Mouse (Mus musculus) stomach, embryonic 14.5 days (tissue): ENCODE results near the gene Sdc4. TPM values are rescaled to one million over a fixed set of nuclear protein-coding genes. Genes with fewer than 3 reads are reported as not detected.
A peak's percentile ranks its signal among the peaks of the same experiment; 100 is the strongest.

Experiments
- ATAC-seq: fragments of 200-750 bp; cut with Nextera tagmentation; 2 replicates; pipeline ENCODE4 v1.8.0; 2017; ENCODE audit warnings: low read depth, moderate TSS enrichment; ENCODE audit not compliant: insufficient number of reproducible peaks, insufficient read depth, low FRiP score
- H3K27ac ChIP-seq: fragments of 300-500 bp; sonication (generic); 2 replicates; pipeline ENCODE4 v1.5.1; 2014; ENCODE audit warnings: mild to moderate bottlenecking, low read length, moderate library complexity, mixed read lengths
- H3K27me3 ChIP-seq: fragments of 300-500 bp; sonication (generic); 2 replicates; pipeline ENCODE4 v1.6.1; 2014; ENCODE audit warnings: low read length, control low read depth, mixed read lengths; ENCODE audit not compliant: control insufficient read depth, insufficient read depth
- H3K36me3 ChIP-seq: fragments of 300-500 bp; sonication (generic); 2 replicates; pipeline ENCODE4 v1.6.1; 2014; ENCODE audit warnings: mild to moderate bottlenecking, control low read depth, low read length, moderate library complexity, mixed read lengths; ENCODE audit not compliant: control insufficient read depth, insufficient read depth
- H3K4me1 ChIP-seq: fragments of 300-500 bp; sonication (generic); 2 replicates; pipeline ENCODE4 v1.6.1; 2014; ENCODE audit warnings: low read length, control low read depth, mixed read lengths; ENCODE audit not compliant: control insufficient read depth, insufficient read depth
- H3K4me2 ChIP-seq: fragments of 300-500 bp; sonication (generic); replicated peaks from 2 replicates; pipeline ENCODE4 v1.6.1; 2014; ENCODE audit warnings: low read depth, low read length, control low read depth
- H3K4me3 ChIP-seq: fragments of 300-500 bp; sonication (generic); 2 replicates; pipeline ENCODE4 v1.5.1; 2014; ENCODE audit warnings: low read depth, low read length, control low read depth
- H3K9ac ChIP-seq: fragments of 300-500 bp; sonication (generic); replicated peaks from 2 replicates; pipeline ENCODE4 v1.6.1; 2014; ENCODE audit warnings: low read depth, mild to moderate bottlenecking, control low read depth, low read length, moderate library complexity, mixed read lengths
- H3K9me3 ChIP-seq: fragments of 300-500 bp; sonication (generic); 2 replicates; pipeline ENCODE4 v1.6.1; 2016; ENCODE audit warnings: low read depth, low read length, control low read depth; ENCODE audit not compliant: control insufficient read depth
- WGBS: fragments of 180-500 bp; shearing (Covaris S2); extraction: QIAGEN DNeasy Blood & Tissue Kit; methylation state at CpG from one replicate; pipeline ENCODE4 v1.1.7; 2014; 5-methylcytosine and 5-hydroxymethylcytosine counted together
- polyA plus RNA-seq: library from polyadenylated mRNA; unstranded; fragments of >200 nt; fragmentation: Nextera tagmentation; extraction: Ambion mirVana; gene quantifications from 2 replicates; pipeline ENCODE4 v1.2.1, GENCODE M21; 2014

Sdc4 gene
- polyA plus RNA-seq, 1 experiment from 2014 or later = 104 TPM

- Histone ChIP-seq H3K27ac (no peak overlapping the region), H3K9me3 (no peaks in the 10 kb centered on the region), H3K4me2 (no peak overlapping the region), H3K36me3 (no peaks in the 10 kb centered on the region), H3K9ac (no peak overlapping the region), H3K4me1 (0 out of 2 replicates have a peak, but pooled peaks cover 8% of the 10 kb centered on the region), H3K4me3 (no peak overlapping the region), H3K27me3 (no peaks in the 10 kb centered on the region)
- no peak for ATAC-seq
- WGBS = 74% methylated on average over 29 of the region's 29 CpGs
These were observed 50.6 kb downstream of the Sdc4 start for GRCm38 (mm10) chr2:164393126-164393525.

- Histone ChIP-seq H3K27ac (no peak overlapping the region), H3K9ac (0 out of 2 replicates have a peak overlapping the region, but pooled peaks have one; percentile 15), H3K4me3 (peak overlapping the region; percentile 39), H3K27me3 (no peaks in the 10 kb centered on the region), H3K4me1 (peaks cover 14% of the 10 kb centered on the region; the same call in 1 of the 2 replicates), H3K4me2 (peak overlapping the region; percentile 66), H3K9me3 (no peaks in the 10 kb centered on the region), H3K36me3 (no peaks in the 10 kb centered on the region)
- WGBS = 1% methylated on average over 30 of the region's 30 CpGs
- no peak; the same call in 1 of the 2 replicates for ATAC-seq
These were observed 54.2 kb downstream of the Sdc4 start for GRCm38 (mm10) chr2:164389499-164389898.

- peak within 1 kb of the TSS; percentile 66 for H3K4me2 ChIP-seq
- peak within 1 kb of the TSS; percentile 39 for H3K4me3 ChIP-seq
- H3K27me3 ChIP-seq = no peaks in the 10 kb centered on the region
- 0 out of 2 replicates have a peak within 1 kb of the TSS, but pooled peaks have one; percentile 15 for H3K9ac ChIP-seq
- WGBS = 1% methylated on average over 17 of the region's 17 CpGs
- H3K9me3 ChIP-seq = no peaks in the 10 kb centered on the region
- H3K4me1 ChIP-seq = peaks cover 14% of the 10 kb centered on the region; the same call in 1 of the 2 replicates
- H3K27ac ChIP-seq = no peak within 1 kb of the TSS
- H3K36me3 ChIP-seq = no peaks in the 10 kb centered on the region
- ATAC-seq = peak; percentile 51; the same call in 1 of the 2 replicates
These were observed 54.7 kb downstream of the Sdc4 start, which contains the start of gene Slpi for GRCm38 (mm10) chr2:164389020-164389419. Slpi (minus strand) TSS chr2:164389095.

GRCm38 (mm10) chr2:164386953-164387352 is 56.7 kb downstream of the Sdc4 start:
- Histone ChIP-seq H3K4me1 (peaks cover 14% of the 10 kb centered on the region; the same call in 1 of the 2 replicates), H3K9me3 (no peaks in the 10 kb centered on the region), H3K27ac (no peak overlapping the region), H3K36me3 (no peaks in the 10 kb centered on the region), H3K4me2 (no peak overlapping the region), H3K4me3 (no peak overlapping the region), H3K9ac (no peak overlapping the region), H3K27me3 (no peaks in the 10 kb centered on the region)
- ATAC-seq = no peak
- WGBS = 11% methylated on average over 8 of the region's 8 CpGs

GRCm38 (mm10) chr2:164385927-164386763 is 57.5 kb downstream of the Sdc4 start:
- Histone ChIP-seq H3K4me1 (peaks cover 14% of the 10 kb centered on the region; the same call in 1 of the 2 replicates), H3K4me3 (no peak overlapping the region), H3K4me2 (peak overlapping the region; percentile 16; the same call in 1 of the 2 replicates), H3K9ac (no peak overlapping the region), H3K9me3 (no peaks in the 10 kb centered on the region), H3K27me3 (no peaks in the 10 kb centered on the region), H3K36me3 (no peaks in the 10 kb centered on the region), H3K27ac (no peak overlapping the region)
- ATAC-seq = peak; percentile 66; the same call in 1 of the 2 replicates
- 17% methylated on average over 18 of the region's 18 CpGs for WGBS

- no peaks in the 10 kb centered on the region for H3K27me3 ChIP-seq
- H3K9me3 ChIP-seq = no peaks in the 10 kb centered on the region
- H3K9ac ChIP-seq = no peak overlapping the region
- H3K36me3 ChIP-seq = no peaks in the 10 kb centered on the region
- H3K27ac ChIP-seq = no peak overlapping the region
- H3K4me2 ChIP-seq = no peak overlapping the region
- ATAC-seq = no peak
- WGBS = 47% methylated on average over 11 of the region's 11 CpGs
- H3K4me1 ChIP-seq = peaks cover 6% of the 10 kb centered on the region; the same call in 1 of the 2 replicates
- no peak overlapping the region for H3K4me3 ChIP-seq
These were observed 59.9 kb downstream of the Sdc4 start for GRCm38 (mm10) chr2:164383656-164384399.

GRCm38 (mm10) chr2:164382971-164383370 is 60.7 kb downstream of the Sdc4 start:
- H3K27ac ChIP-seq = no peak overlapping the region
- 78% methylated on average over 3 of the region's 3 CpGs for WGBS
- no peak overlapping the region for H3K4me2 ChIP-seq
- no peaks in the 10 kb centered on the region for H3K27me3 ChIP-seq
- no peaks in the 10 kb centered on the region for H3K36me3 ChIP-seq
- H3K9me3 ChIP-seq = no peaks in the 10 kb centered on the region
- no peak overlapping the region for H3K4me3 ChIP-seq
- H3K4me1 ChIP-seq = peaks cover 6% of the 10 kb centered on the region; the same call in 1 of the 2 replicates
- no peak overlapping the region for H3K9ac ChIP-seq
- ATAC-seq = no peak

- no peaks in the 10 kb centered on the region for H3K36me3 ChIP-seq
- no peaks in the 10 kb centered on the region for H3K9me3 ChIP-seq
- H3K9ac ChIP-seq = no peak overlapping the region
- 82% methylated on average over 8 of the region's 8 CpGs for WGBS
- no peak overlapping the region for H3K4me3 ChIP-seq
- H3K4me2 ChIP-seq = no peak overlapping the region
- no peaks in the 10 kb centered on the region for H3K27me3 ChIP-seq
- peaks cover 6% of the 10 kb centered on the region; the same call in 1 of the 2 replicates for H3K4me1 ChIP-seq
- no peak for ATAC-seq
- H3K27ac ChIP-seq = no peak overlapping the region
These were observed 62.0 kb downstream of the Sdc4 start for GRCm38 (mm10) chr2:164381726-164382125.
